Mouse (Mus musculus) spleen, adult 2 months (tissue): Measurements from ENCODE around the gene Tmem164.

Source experiments
- CTCF ChIP-seq: fragments of 200-500 bp; IDR thresholded peaks from 2 replicates; pipeline ENCODE4 v1.5.1; 2011; ENCODE audit warnings: mild to moderate bottlenecking, inconsistent platforms; ENCODE audit not compliant: insufficient read depth, insufficient read length, insufficient replicate concordance; ENCODE audit errors: extremely low read depth
- POLR2A ChIP-seq: fragments of 200-500 bp; IDR thresholded peaks from 2 replicates; pipeline ENCODE4 v1.6.1; 2011; ENCODE audit warnings: low read depth, low read length, inconsistent platforms

GRCm38 (mm10) chrX:142794069-142794610, 112.9 kb downstream of the Tmem164 start:
- TF ChIP-seq POLR2A (no peak), CTCF (no peak)
